Mouse (Mus musculus) WW6 (cell line): Measurements from ENCODE around the gene Camkv.

Experiments
- DNase-seq: peaks from one replicate; pipeline ENCODE4 v3.0.0-alpha.2; 2013; ENCODE audit warnings: low read depth, low spot score

The Camkv gene

DNA sequence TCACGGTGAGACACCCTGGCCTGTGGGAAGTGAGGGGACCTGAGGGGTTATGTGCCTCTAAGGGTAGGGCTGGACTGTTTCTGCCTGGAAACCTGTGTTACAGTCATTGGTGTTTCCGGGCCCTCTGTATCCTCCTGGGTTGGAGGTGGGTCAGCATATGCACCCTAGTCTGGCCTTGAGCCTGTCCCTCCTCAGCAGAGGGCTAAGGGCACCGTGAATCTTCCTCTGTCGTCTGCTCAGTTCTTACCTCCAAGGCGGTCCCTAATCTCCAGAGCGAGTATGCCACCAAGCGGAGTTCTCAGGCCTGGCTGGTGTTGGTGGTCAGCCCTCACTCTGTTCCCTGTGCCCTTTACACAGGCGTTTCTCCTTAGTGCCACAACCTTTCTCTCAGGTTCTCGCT lies 27.4 kb downstream of the Camkv start:
- DNase-seq, result no peak

- DNase-seq, result no peak
These were observed 28.2 kb downstream of the Camkv start for GRCm38 (mm10) chr9:107963700-107964099.

DNA sequence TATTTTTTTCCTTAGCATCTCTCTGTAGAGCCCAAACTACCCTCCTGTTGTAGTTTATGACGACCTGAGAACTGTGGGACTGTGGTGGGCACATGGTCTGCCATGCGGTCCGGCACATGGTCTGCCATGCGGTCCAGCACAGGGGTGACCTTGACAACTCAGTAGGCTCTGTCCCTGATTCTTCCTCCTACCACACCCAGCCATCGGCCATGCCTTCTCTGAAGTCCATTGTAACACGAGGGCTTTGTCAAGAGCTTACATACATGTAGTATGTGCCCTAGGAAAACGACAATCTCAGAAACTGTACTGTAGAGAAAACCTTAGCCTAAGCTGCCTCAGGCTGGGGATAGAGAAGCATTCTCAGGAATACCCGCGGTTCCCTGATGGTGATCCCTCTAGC lies 29.2 kb downstream of the Camkv start:
- DNase-seq, result no peak

GRCm38 (mm10) chr9:107966676-107967075 lies 31.2 kb downstream of the Camkv start:
- DNase-seq, result no peak

DNA sequence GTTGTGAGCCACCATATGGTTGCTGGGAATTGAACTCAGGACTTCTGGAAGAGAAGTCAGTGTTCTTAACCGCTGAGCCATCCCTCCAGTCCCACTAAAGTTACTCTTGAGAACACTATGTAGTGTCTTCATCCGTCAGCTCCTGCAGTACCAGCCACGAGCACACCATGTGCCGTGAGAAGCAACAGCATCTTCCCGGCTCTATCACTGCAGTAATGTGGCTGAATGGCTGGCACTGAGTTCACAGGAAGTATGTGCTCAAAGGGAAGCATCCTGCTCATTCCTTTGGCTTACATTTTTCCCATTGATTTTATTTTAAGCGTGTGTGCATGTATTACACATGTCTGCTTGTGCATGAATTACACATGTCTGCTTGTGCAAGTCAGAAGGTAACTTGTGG lies 32.0 kb downstream of the Camkv start:
- no peak for DNase-seq

DNA sequence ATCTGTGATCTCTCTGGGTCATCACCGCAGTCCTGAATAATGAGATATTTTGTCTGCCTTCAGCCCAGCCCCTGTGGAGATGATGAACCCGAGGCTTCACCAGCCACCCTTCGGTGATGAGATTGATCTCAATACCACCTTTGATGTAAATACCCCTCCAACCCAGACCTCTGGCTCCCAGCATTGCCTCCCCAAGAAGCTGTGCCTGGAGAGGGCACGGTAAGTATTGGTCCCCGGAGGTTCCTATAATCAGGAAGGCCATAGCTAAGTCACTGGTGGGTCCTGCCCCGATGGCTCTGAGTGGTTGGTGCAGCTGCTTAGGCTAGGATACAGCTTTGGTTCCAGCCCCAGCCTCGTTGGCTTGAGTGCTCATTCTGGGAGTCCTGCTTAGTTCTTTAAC lies 33.1 kb downstream of the Camkv start:
- DNase-seq, result no peak

- no peak for DNase-seq
These were observed 34.8 kb downstream of the Camkv start for GRCm38 (mm10) chr9:107970311-107970710.

GRCm38 (mm10) chr9:107971690-107972541 lies 36.4 kb downstream of the Camkv start:
- DNase-seq, result no peak

DNA sequence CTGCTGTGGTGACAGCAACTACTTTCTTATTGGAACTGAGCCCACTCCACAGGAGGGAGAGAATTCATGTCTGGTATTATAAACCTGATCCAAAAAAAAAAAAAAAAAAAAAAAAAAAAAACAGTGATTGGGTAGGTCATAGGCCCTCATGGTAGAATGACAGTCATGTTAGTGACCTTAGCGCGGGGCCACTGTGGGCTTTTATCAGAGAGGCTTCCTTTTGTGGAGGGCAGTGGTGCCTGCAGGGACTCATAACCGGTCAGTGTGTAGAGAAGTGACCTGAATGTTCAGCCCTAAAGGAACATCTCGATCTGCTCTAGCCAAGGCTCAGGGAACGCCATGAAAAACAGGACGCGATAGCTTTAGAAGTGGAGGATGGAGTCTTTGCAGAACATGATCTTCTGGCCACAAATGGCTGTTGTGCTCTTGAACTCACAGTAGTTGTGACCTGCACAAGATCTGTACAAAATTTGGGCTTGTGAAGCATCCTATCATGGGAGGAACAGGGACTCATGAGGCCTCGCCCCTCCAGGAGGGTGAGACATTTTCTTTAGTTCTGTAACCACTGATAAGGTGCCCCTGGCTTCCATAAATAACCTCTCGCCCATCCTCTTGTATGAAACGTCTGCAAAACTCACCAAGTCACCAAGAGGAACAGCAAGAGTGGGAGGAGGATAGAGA lies 39.2 kb downstream of the Camkv start:
- DNase-seq, result no peak

DNA sequence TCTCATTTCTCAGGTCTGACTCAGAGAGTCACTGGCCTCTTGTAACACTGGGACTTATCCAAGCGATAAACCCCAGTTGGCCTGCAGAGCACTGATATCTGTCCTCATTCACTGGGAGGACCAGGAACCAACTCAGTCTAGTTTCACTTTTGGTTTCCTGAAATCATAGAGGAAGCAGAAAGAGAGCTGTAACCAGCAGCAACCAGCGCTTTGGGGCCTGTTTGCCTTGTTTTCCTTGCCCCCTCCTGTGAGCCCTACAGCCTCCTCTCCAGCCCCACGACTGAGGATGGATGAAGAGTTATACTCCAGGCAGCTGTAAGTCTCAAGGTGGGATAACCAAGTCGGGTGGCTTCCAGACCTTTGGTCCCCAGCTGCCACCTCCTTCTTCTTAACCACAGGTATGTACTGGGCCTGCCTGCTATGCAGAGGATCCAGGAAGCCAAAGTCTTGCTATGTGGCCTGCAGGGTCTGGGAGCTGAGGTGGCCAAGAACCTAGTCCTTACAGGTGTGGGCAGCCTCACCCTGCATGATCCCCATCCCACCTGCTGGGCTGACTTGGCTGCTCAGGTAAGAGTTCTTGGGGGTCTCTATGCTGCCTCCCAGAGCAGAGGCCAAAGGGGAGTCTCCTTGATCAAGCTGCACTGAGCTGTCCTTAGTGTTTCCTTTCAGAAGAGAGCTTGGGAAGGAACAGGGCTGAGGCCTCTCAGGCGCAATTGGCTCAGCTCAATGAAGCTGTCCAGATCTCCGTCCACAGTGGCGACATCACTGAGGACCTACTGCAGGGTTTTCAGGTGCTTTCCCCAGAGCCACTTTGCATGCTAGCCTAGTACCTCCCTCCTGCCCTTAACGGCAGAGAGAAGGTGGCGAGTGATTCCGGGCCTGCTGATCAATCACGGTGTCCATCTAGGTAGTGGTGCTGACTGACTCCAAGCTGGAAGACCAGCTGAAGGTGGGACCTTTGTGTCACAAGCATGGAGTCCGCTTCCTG lies 40.2 kb downstream of the Camkv start, which contains the start of gene Uba7:
Gene Uba7 (plus strand): TSS at position 107 of the 988 bp plus-strand sequence.
- DNase-seq, result no peak

DNA sequence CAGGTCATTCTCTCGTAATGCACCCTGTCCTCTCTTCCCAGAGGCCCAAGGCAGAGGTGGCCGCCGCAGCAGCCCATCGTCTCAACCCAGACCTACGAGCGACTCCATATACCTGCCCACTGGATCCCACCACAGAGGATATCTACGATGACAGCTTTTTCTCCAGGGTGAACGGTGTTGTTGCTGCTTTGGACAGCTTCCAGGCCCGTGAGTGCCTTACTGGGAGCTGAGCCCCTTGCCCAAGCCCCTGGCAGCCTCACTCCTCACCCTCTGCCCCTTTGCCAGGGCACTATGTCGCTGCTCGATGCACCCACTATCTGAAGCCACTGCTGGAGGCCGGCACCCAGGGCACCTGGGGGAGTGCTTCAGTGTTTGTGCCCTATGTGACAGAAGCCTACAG lies 43.3 kb downstream of the Camkv start:
- no peak for DNase-seq

DNA sequence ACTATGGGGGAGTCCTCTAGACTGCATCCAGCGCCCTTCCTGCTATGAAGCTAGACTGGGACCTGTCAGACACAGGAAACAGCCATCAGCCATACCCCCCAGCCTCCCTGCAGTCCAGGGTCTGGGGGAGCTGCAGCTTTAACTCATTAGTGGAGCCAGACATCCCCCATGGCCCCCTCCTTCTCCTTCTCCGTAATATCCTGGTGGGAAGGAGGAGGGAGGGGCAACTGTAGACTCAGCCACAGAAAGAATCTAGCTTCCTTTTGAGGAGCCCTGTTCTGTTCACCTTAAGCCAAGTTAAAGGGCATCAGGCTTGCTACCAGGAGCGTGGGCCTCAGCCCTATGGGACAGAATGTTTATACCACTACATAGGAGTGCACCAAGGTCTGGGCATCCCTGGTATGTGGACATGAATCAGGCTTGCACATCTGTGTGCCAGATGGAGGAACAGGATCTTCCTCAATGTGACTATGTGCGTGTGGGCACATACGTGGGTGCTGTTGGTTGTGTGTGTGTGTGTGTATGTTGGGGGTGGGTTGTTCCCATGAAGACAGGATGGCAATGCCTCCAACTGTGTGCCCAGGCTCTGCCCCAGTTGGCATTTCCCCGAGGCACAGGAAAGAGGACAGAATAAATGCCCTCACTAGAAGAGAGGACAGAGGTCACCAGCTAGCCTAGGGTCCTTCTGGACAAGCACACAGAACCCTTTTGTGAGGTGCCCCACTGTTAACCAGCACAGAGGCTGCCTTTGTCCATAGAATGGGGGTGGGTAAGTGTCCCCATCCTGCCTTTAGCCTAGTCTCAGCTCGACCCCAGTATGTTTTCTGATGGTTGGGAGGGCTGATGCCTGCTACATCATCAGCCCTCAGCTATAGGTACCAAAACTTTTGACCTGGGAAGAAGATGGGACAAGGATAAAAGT lies 46.5 kb downstream of the Camkv start:
- DNase-seq, result no peak

DNA sequence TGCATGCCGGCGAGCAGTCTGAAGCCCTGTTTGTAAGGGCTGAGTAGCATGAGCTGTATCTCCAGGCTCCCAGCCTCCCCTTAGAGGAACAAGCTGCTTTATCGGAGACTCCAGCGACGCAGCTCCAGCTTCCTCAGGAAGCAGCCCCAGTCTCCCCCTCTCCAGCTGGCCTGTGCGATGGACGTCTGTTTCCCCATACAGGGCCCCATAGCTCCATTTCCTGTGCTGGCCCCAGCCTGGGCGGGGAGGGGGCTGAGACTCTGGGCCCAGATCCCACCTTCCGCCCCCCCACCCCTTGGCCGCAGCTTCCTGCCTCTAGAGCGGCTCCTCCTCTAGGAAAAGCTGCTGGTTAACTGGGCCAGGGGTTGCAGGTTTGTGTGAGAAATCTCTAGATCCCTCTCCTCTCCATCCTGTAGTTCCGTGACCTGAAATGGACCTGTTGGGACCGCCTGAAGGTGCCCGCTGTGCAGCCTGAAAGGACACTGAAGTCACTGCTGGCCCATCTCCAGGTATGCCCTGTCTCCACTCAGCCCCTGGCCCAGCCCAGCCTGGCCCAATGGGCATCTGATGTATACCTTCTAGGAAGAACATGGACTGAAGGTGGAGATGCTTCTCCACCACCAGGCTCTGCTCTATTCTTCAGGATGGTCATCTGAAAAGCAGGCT lies 47.3 kb downstream of the Camkv start, which contains the start of gene Gm20661:
Gene Gm20661 (plus strand): TSS at position 378 of the 666 bp plus-strand sequence.
- DNase-seq, result no peak

GRCm38 (mm10) chr9:107983421-107983890 lies 48.0 kb downstream of the Camkv start:
- no peak for DNase-seq

- DNase-seq, result no peak
These were observed 48.7 kb downstream of the Camkv start for GRCm38 (mm10) chr9:107984052-107984753.

DNA sequence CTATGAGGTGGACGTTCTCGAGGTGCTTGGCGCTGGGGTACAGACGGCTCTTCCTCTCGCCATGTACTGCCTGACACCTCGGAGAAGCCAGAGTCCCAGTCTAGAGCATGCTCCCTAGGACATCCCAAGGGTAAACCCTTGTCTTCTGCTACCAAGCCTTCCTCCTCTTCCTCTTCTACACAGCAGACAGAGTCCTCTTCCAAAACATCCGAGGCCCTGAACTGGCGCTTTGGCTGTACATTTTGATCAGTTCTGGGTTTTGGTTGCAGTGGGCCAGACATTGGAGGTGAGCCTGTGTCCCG lies 49.2 kb downstream of the Camkv start:
- no peak for DNase-seq

GRCm38 (mm10) chr9:107985131-107986119 lies 50.0 kb downstream of the Camkv start, which contains the start of gene Inka1:
Inka1 (minus strand) TSS chr9:107985879.
- no peak for DNase-seq

- DNase-seq, result peak; percentile 67
These were observed 50.9 kb downstream of the Camkv start for GRCm38 (mm10) chr9:107986376-107986775.
